Mouse (Mus musculus) hindbrain, embryonic 15.5 days (tissue): ENCODE data around the gene Zfp820. TPM values are rescaled to one million over a fixed set of nuclear protein-coding genes. Genes with fewer than 3 reads are reported as not detected.
"Not testable (repeated sequence)": the region's sequence is repeated elsewhere in the genome, so short reads cannot be mapped to it uniquely, and the experiment has no call there.

Experiments used
- ATAC-seq: fragments of 200-750 bp; cut with Nextera tagmentation; 2 replicates; pipeline ENCODE4 v1.8.0; 2017; ENCODE audit warnings: low read depth, moderate number of reproducible peaks, moderate TSS enrichment; ENCODE audit not compliant: low FRiP score
- H3K27ac ChIP-seq: fragments of 300-500 bp; sonication (generic); replicated peaks from 2 replicates; pipeline ENCODE4 v1.5.1; 2015; ENCODE audit warnings: mild to moderate bottlenecking, inconsistent platforms
- H3K27me3 ChIP-seq: fragments of 300-500 bp; sonication (generic); 2 replicates; pipeline ENCODE4 v1.6.1; 2015; ENCODE audit warnings: control low read depth, inconsistent platforms
- H3K36me3 ChIP-seq: fragments of 300-500 bp; sonication (generic); 2 replicates; pipeline ENCODE4 v1.6.1; 2015; ENCODE audit warnings: control low read depth, inconsistent platforms
- H3K4me1 ChIP-seq: fragments of 300-500 bp; sonication (generic); replicated peaks from 2 replicates; pipeline ENCODE4 v1.6.1; 2015; ENCODE audit warnings: control low read depth, inconsistent platforms
- H3K4me2 ChIP-seq: fragments of 300-500 bp; sonication (generic); 2 replicates; pipeline ENCODE4 v1.6.1; 2015; ENCODE audit warnings: moderate library complexity, mild to moderate bottlenecking, inconsistent platforms
- H3K4me3 ChIP-seq: fragments of 300-500 bp; sonication (generic); 2 replicates; pipeline ENCODE4 v1.5.1; 2015; ENCODE audit warnings: mild to moderate bottlenecking, inconsistent platforms
- H3K9ac ChIP-seq: fragments of 300-500 bp; sonication (generic); 2 replicates; pipeline ENCODE4 v1.6.1; 2015; ENCODE audit warnings: inconsistent platforms
- H3K9me3 ChIP-seq: fragments of 300-500 bp; sonication (generic); 2 replicates; pipeline ENCODE4 v1.6.1; 2016; ENCODE audit warnings: control low read depth, inconsistent platforms
- WGBS: fragments of 180-500 bp; shearing (Covaris S2); methylation state at CpG from one replicate; pipeline ENCODE4 v1.1.7; 2015; 5-methylcytosine and 5-hydroxymethylcytosine counted together
- polyA plus RNA-seq: library from polyadenylated mRNA; unstranded; fragments of >200 nt; fragmentation: Nextera tagmentation; extraction: Ambion mirVana; gene quantifications from 2 replicates; pipeline ENCODE4 v1.2.1, GENCODE M21; 2015

Gene Zfp820
- 2.2 TPM in 2 replicates for polyA plus RNA-seq

GRCm38 (mm10) chr17:21845545-21846321, at the start of gene Zfp820:
Gene Zfp820, minus strand, starts transcription at chr17:21845772.
- H3K4me3 ChIP-seq = peak within 1 kb of the TSS; percentile 72
- H3K27me3 ChIP-seq = no peaks in the 10 kb centered on the region
- 4% methylated on average over 22 of the region's 22 CpGs for WGBS
- H3K27ac ChIP-seq = 0 out of 2 replicates have a peak within 1 kb of the TSS, but pooled peaks have one; percentile 44
- peaks cover 7% of the 10 kb centered on the region; the same call in 1 of the 2 replicates for H3K4me1 ChIP-seq
- no peaks in the 10 kb centered on the region for H3K9me3 ChIP-seq
- ATAC-seq = peak; percentile 98
- H3K4me2 ChIP-seq = peak within 1 kb of the TSS; percentile 74
- H3K9ac ChIP-seq = peak within 1 kb of the TSS; percentile 67
- no peaks in the 10 kb centered on the region for H3K36me3 ChIP-seq

- no peak for ATAC-seq
Measured at GRCm38 (mm10) chr17:21871256-21871655, 25.7 kb upstream of the Zfp820 start.

GRCm38 (mm10) chr17:21846322-21846582, 680 bp upstream of the Zfp820 start:
- H3K4me2 ChIP-seq, H3K27ac ChIP-seq, H3K4me1 ChIP-seq, H3K4me3 ChIP-seq, H3K27me3 ChIP-seq, H3K9ac ChIP-seq, H3K9me3 ChIP-seq, H3K36me3 ChIP-seq: not testable (repeated sequence)
- ATAC-seq = peak; percentile 32; the same call in 1 of the 2 replicates
- 94% methylated on average over 8 of the region's 8 CpGs for WGBS

More at GRCm38 (mm10) chr17:21871256-21871655, 25.7 kb upstream of the Zfp820 start:
- Histone ChIP-seq H3K4me3 (no peak overlapping the region), H3K27ac (no peak overlapping the region), H3K36me3 (no peaks in the 10 kb centered on the region; the same call in 1 of the 2 replicates), H3K9me3 (0 out of 2 replicates have a peak, but pooled peaks cover under 1% of the 10 kb centered on the region), H3K27me3 (no peaks in the 10 kb centered on the region), H3K4me2 (no peak overlapping the region), H3K9ac (no peak overlapping the region), H3K4me1 (no peaks in the 10 kb centered on the region)
- WGBS = 93% methylated on average over 1 of the region's 1 CpGs

GRCm38 (mm10) chr17:21838510-21838909, 7.1 kb downstream of the Zfp820 start:
- Histone ChIP-seq H3K27me3 (no peaks in the 10 kb centered on the region), H3K4me2 (no peak overlapping the region), H3K4me1 (no peaks in the 10 kb centered on the region), H3K4me3 (no peak overlapping the region), H3K36me3 (no peaks in the 10 kb centered on the region), H3K9me3 (no peaks in the 10 kb centered on the region), H3K27ac (no peak overlapping the region), H3K9ac (no peak overlapping the region)
- ATAC-seq = no peak
- 72% methylated on average over 2 of the region's 2 CpGs for WGBS

- H3K4me2 ChIP-seq, H3K27me3 ChIP-seq, H3K4me3 ChIP-seq, H3K9me3 ChIP-seq, H3K27ac ChIP-seq, H3K36me3 ChIP-seq, ATAC-seq, H3K9ac ChIP-seq, H3K4me1 ChIP-seq: not testable (repeated sequence)
- WGBS = 51% methylated on average over 19 of the region's 19 CpGs
Measured at GRCm38 (mm10) chr17:21801373-21801772, 44.2 kb downstream of the Zfp820 start.

GRCm38 (mm10) chr17:21792256-21792655, 53.3 kb downstream of the Zfp820 start:
- Histone ChIP-seq H3K36me3 (no peaks in the 10 kb centered on the region), H3K27me3 (no peaks in the 10 kb centered on the region), H3K9ac (no peak overlapping the region), H3K9me3 (no peaks in the 10 kb centered on the region), H3K4me1 (no peaks in the 10 kb centered on the region), H3K4me2 (no peak overlapping the region), H3K4me3 (no peak overlapping the region), H3K27ac (no peak overlapping the region)
- WGBS = 88% methylated on average over 4 of the region's 4 CpGs
- ATAC-seq = no peak

GRCm38 (mm10) chr17:21770336-21770735, 75.2 kb downstream of the Zfp820 start:
- no peaks in the 10 kb centered on the region for H3K4me1 ChIP-seq
- H3K9ac ChIP-seq = no peak overlapping the region
- H3K27me3 ChIP-seq = no peaks in the 10 kb centered on the region
- 92% methylated on average over 2 of the region's 2 CpGs for WGBS
- no peak for ATAC-seq
- H3K4me3 ChIP-seq = no peak overlapping the region
- no peak overlapping the region for H3K27ac ChIP-seq
- H3K4me2 ChIP-seq = no peak overlapping the region
- no peaks in the 10 kb centered on the region for H3K36me3 ChIP-seq
- no peaks in the 10 kb centered on the region for H3K9me3 ChIP-seq

Other genes with a start within 250 kb of the Zfp820 start
- 11.8 and 12.3 TPM in 2 replicates for gene Zfp983, start 195.1 kb downstream of the Zfp820 start, polyA plus RNA-seq
- gene Gm10226, start 153.9 kb downstream of the Zfp820 start, polyA plus RNA-seq = 14.3 and 17.4 TPM in 2 replicates
- 11.0 and 12.2 TPM in 2 replicates for gene Zfp760, start 138.0 kb downstream of the Zfp820 start, polyA plus RNA-seq
- gene Zfp229, start 115.0 kb downstream of the Zfp820 start, polyA plus RNA-seq = 9.8 and 10.0 TPM in 2 replicates
- gene Zfp995, start 64.2 kb upstream of the Zfp820 start, polyA plus RNA-seq = 7.8 and 9.0 TPM in 2 replicates
- 19.0 and 20.3 TPM in 2 replicates for gene Zfp942, start 116.7 kb upstream of the Zfp820 start, polyA plus RNA-seq
- 16.8 and 17.1 TPM in 2 replicates for gene Zfp943, start 116.8 kb upstream of the Zfp820 start, polyA plus RNA-seq